Mouse (Mus musculus) olfactory bulb, adult 2 months (tissue): ENCODE results near the gene Klhl36.

Source experiments
- CTCF ChIP-seq: fragments of 200-500 bp; IDR thresholded peaks from 2 replicates; pipeline ENCODE4 v1.5.1; 2012; ENCODE audit warnings: low read depth, mild to moderate bottlenecking, low read length, moderate library complexity; ENCODE audit not compliant: insufficient read depth
- POLR2A ChIP-seq: fragments of 200-500 bp; IDR thresholded peaks from 2 replicates; pipeline ENCODE4 v1.6.1; 2012; ENCODE audit warnings: mild to moderate bottlenecking, low read depth, low read length, moderate library complexity; ENCODE audit not compliant: insufficient read depth

DNA sequence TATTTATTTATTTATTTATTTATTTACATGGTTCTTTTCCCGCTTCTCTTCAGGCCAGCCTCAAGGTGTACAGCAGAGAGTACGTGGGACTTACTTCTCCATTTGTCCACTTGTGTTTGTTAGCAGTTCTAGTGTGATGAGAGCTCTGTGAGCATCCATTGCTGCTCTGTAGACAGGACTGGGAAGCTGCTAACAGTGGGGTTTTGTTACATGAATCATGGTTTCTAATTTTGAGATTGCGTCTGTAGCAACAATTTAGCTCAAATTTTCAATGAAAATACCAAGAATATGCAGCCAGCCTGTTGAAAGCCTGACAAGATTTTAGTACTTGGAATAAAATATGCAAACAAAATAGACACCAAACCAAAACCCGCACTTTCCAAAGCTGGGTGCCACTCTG, 63.4 kb downstream of the Klhl36 start:
- no peak for TF ChIP-seq CTCF
- no peak for TF ChIP-seq POLR2A
